Mouse (Mus musculus) neural tube, embryonic 15.5 days (tissue): Measurements from ENCODE around the gene Nf1. TPM values are rescaled to one million over a fixed set of nuclear protein-coding genes. Genes with fewer than 3 reads are reported as not detected.

Experiments used
- ATAC-seq: fragments of 200-750 bp; cut with Nextera tagmentation; 2 replicates; pipeline ENCODE4 v1.8.0; 2017; ENCODE audit warnings: mild to moderate bottlenecking, moderate TSS enrichment, moderate library complexity; ENCODE audit not compliant: low FRiP score
- H3K27ac ChIP-seq: fragments of 300-500 bp; sonication (generic); replicated peaks from 2 replicates; pipeline ENCODE4 v1.5.1; 2015; ENCODE audit warnings: mild to moderate bottlenecking, inconsistent platforms
- H3K27me3 ChIP-seq: fragments of 300-500 bp; sonication (generic); replicated peaks from 2 replicates; pipeline ENCODE4 v1.6.1; 2015; ENCODE audit warnings: inconsistent platforms
- H3K36me3 ChIP-seq: fragments of 300-500 bp; sonication (generic); 2 replicates; pipeline ENCODE4 v1.6.1; 2015; ENCODE audit warnings: inconsistent platforms
- H3K4me1 ChIP-seq: fragments of 300-500 bp; sonication (generic); 2 replicates; pipeline ENCODE4 v1.6.1; 2015; ENCODE audit warnings: inconsistent platforms
- H3K4me2 ChIP-seq: fragments of 300-500 bp; sonication (generic); 2 replicates; pipeline ENCODE4 v1.6.1; 2015; ENCODE audit warnings: inconsistent platforms, mild to moderate bottlenecking, moderate library complexity
- H3K4me3 ChIP-seq: fragments of 300-500 bp; sonication (generic); replicated peaks from 2 replicates; pipeline ENCODE4 v1.5.1; 2015; ENCODE audit warnings: mild to moderate bottlenecking, inconsistent platforms
- H3K9ac ChIP-seq: fragments of 300-500 bp; sonication (generic); replicated peaks from 2 replicates; pipeline ENCODE4 v1.6.1; 2015; ENCODE audit warnings: mild to moderate bottlenecking, inconsistent platforms
- H3K9me3 ChIP-seq: fragments of 300-500 bp; sonication (generic); replicated peaks from 2 replicates; pipeline ENCODE4 v1.6.1; 2016; ENCODE audit warnings: inconsistent platforms
- WGBS: fragments of 180-500 bp; shearing (Covaris S2); methylation state at CpG from one replicate; pipeline ENCODE4 v1.1.7; 2015; ENCODE audit warnings: mixed read lengths; 5-methylcytosine and 5-hydroxymethylcytosine counted together
- polyA plus RNA-seq: library from polyadenylated mRNA; unstranded; fragments of >200 nt; fragmentation: Nextera tagmentation; extraction: Ambion mirVana; gene quantifications from 2 replicates; pipeline ENCODE4 v1.2.1, GENCODE M21; 2015

Gene Nf1
- polyA plus RNA-seq, 1 experiment from 2014 or later, result 5.4 TPM

- Histone ChIP-seq H3K36me3 (peaks cover 6% of the 10 kb centered on the region; the same call in 1 of the 2 replicates), H3K4me3 (no peak overlapping the region), H3K27me3 (no peaks in the 10 kb centered on the region), H3K4me1 (no peaks in the 10 kb centered on the region), H3K4me2 (no peak overlapping the region), H3K27ac (no peak overlapping the region), H3K9ac (no peak overlapping the region), H3K9me3 (no peaks in the 10 kb centered on the region)
- WGBS, result 91% methylated on average over 7 of the region's 7 CpGs
- no peak for ATAC-seq
Observed at GRCm38 (mm10) chr11:79413761-79414513, 74.4 kb downstream of the Nf1 start.

DNA sequence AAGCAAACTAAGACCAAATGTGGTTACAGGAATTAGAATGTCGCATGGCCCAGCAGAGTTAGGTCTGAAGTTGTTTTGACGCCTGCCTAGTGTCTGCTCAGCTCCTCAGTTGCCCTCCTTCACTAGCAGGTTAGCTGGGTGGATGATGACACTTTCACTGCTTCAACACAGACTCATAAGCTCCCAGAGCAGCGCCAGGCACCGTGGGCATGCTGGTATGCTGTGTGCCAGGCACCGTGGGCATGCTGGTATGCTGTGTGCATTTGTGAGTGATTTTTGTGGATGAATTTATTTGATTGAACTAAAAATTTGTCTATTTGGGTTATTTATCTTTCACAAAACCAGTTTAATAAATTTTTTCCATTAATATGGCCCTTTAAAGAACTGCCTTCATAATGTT is 83.0 kb downstream of the Nf1 start:
- 94% methylated on average over 5 of the region's 5 CpGs for WGBS
- no peaks in the 10 kb centered on the region for H3K27me3 ChIP-seq
- H3K4me2 ChIP-seq, result no peak overlapping the region
- no peak overlapping the region for H3K27ac ChIP-seq
- H3K9me3 ChIP-seq, result no peaks in the 10 kb centered on the region
- no peak overlapping the region for H3K9ac ChIP-seq
- no peak for ATAC-seq
- H3K36me3 ChIP-seq, result peaks cover 2% of the 10 kb centered on the region; the same call in 1 of the 2 replicates
- no peak overlapping the region for H3K4me3 ChIP-seq
- no peaks in the 10 kb centered on the region for H3K4me1 ChIP-seq

DNA sequence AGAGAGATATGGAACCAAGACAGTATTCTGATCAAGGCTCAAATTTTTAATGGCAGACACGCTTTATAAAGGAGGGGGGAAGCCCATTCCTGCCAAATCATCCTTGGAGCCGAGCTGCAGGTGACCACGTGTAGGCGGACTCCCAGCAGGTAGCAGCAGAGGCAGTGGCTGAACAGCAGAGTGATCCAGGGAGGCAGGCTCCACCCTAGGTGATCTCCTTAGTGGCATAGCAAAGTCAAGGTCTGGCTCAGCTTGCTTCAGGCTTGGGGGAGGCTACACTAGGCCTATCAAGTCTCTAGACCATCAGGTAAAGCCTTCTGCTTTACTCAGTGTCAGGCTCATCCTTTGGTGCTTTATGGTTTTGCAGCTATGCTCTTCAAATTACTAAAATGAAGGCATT is 87.1 kb downstream of the Nf1 start:
- no peaks in the 10 kb centered on the region for H3K4me1 ChIP-seq

DNA sequence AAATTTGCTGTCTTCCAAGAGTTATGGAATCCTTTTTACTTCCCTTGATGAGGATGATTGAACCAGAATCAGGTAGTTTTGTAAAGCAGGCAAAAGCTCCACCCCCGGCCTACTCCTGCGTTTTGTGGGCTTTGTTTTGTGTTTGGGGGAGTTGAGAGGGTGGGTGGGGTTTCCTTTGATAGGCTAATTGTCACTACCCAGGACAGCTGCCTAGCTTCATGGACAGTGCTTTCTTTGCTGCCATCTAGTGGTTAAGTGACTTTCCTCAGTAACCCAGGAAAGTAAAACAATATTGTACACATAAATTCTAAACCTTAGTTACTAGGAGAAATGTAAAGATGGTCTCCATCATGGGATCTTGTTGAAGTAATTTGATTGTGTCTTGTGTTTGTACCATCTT is 88.1 kb downstream of the Nf1 start:
- Histone ChIP-seq H3K4me3 (no peak overlapping the region), H3K27ac (no peak overlapping the region), H3K9ac (no peak overlapping the region), H3K9me3 (no peaks in the 10 kb centered on the region), H3K36me3 (no peaks in the 10 kb centered on the region; the same call in 1 of the 2 replicates), H3K27me3 (no peaks in the 10 kb centered on the region), H3K4me1 (no peaks in the 10 kb centered on the region), H3K4me2 (no peak overlapping the region)
- WGBS, result 2% methylated on average over 2 of the region's 2 CpGs
- ATAC-seq, result no peak

More for the DNA sequence above, 87.1 kb downstream of the Nf1 start:
- no peak for ATAC-seq
- 69% methylated on average over 4 of the region's 4 CpGs for WGBS
- Histone ChIP-seq H3K27me3 (no peaks in the 10 kb centered on the region), H3K9me3 (no peaks in the 10 kb centered on the region), H3K4me3 (no peak overlapping the region), H3K36me3 (peaks cover under 1% of the 10 kb centered on the region; the same call in 1 of the 2 replicates), H3K9ac (no peak overlapping the region), H3K4me2 (no peak overlapping the region), H3K27ac (no peak overlapping the region)

DNA sequence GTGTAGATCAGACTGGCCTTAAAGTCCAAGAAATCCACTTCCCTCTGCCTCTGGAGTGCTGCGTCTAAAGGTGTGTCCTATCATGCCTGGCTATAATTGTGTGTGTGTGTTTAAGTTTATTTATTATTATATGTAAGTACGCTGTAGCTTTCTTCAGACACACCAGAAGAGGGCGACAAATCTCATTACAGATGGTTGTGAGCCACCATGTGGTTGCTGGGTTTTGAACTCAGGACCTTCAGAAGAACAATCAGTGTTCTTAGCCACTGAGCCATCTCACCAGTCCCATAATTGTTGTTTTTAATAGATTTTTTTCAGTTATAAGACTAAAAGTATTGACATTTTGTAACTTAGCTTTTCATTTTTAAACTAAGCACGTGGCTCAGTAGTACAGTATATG is 95.8 kb downstream of the Nf1 start:
- Histone ChIP-seq H3K27me3 (no peaks in the 10 kb centered on the region), H3K36me3 (peaks cover 19% of the 10 kb centered on the region; the same call in 1 of the 2 replicates), H3K4me2 (no peak overlapping the region), H3K4me1 (no peaks in the 10 kb centered on the region), H3K27ac (no peak overlapping the region), H3K9me3 (no peaks in the 10 kb centered on the region), H3K9ac (no peak overlapping the region), H3K4me3 (no peak overlapping the region)
- WGBS, result 95% methylated on average over 4 of the region's 4 CpGs
- ATAC-seq, result no peak

- ATAC-seq, result no peak
- Histone ChIP-seq H3K4me3 (no peak overlapping the region), H3K9ac (no peak overlapping the region), H3K4me2 (no peak overlapping the region), H3K4me1 (no peaks in the 10 kb centered on the region), H3K27me3 (no peaks in the 10 kb centered on the region), H3K9me3 (no peaks in the 10 kb centered on the region), H3K36me3 (peaks cover 55% of the 10 kb centered on the region), H3K27ac (no peak overlapping the region)
Observed at GRCm38 (mm10) chr11:79448361-79448760, 108.9 kb downstream of the Nf1 start.

DNA sequence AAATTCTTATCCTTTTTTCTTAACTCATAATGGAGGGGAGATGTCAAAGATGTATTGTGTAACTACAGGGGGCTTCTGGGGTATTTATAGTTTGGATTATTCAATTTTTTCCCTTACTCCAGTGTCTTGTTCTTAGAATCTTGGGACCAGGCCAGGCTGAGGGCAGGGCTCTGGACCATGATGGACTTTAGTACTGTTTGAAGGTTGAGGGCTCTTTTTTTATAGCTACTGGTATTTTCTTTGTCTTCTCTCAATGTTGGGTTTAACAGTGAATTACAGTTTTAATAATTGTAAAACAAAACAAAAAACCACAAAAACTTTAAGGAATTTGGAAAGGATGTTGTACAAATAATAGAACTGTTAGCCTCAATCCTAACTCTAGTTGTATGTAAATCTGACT is 113.5 kb downstream of the Nf1 start:
- Histone ChIP-seq H3K36me3 (peaks cover 61% of the 10 kb centered on the region), H3K4me2 (no peak overlapping the region), H3K4me1 (no peaks in the 10 kb centered on the region), H3K27me3 (no peaks in the 10 kb centered on the region), H3K9ac (no peak overlapping the region), H3K27ac (no peak overlapping the region), H3K9me3 (no peaks in the 10 kb centered on the region), H3K4me3 (no peak overlapping the region)
- no peak for ATAC-seq

GRCm38 (mm10) chr11:79457928-79458327 is 118.4 kb downstream of the Nf1 start:
- Histone ChIP-seq H3K36me3 (peaks cover 47% of the 10 kb centered on the region), H3K27ac (no peak overlapping the region), H3K4me2 (no peak overlapping the region), H3K4me1 (no peaks in the 10 kb centered on the region), H3K4me3 (no peak overlapping the region), H3K27me3 (no peaks in the 10 kb centered on the region), H3K9me3 (no peaks in the 10 kb centered on the region), H3K9ac (no peak overlapping the region)
- WGBS, result 91% methylated on average over 3 of the region's 3 CpGs
- no peak for ATAC-seq

GRCm38 (mm10) chr11:79459846-79460245 is 120.4 kb downstream of the Nf1 start:
- H3K27me3 ChIP-seq, result no peaks in the 10 kb centered on the region
- peaks cover 37% of the 10 kb centered on the region for H3K36me3 ChIP-seq
- H3K4me2 ChIP-seq, result no peak overlapping the region
- no peaks in the 10 kb centered on the region for H3K4me1 ChIP-seq
- no peaks in the 10 kb centered on the region for H3K9me3 ChIP-seq
- WGBS, result 95% methylated on average over 4 of the region's 4 CpGs
- H3K9ac ChIP-seq, result no peak overlapping the region
- no peak overlapping the region for H3K4me3 ChIP-seq
- no peak overlapping the region for H3K27ac ChIP-seq
- no peak for ATAC-seq

GRCm38 (mm10) chr11:79460756-79461450 is 121.4 kb downstream of the Nf1 start:
- 88% methylated on average over 3 of the region's 3 CpGs for WGBS
- no peak overlapping the region for H3K4me2 ChIP-seq
- no peak overlapping the region for H3K4me3 ChIP-seq
- no peaks in the 10 kb centered on the region for H3K9me3 ChIP-seq
- no peaks in the 10 kb centered on the region for H3K27me3 ChIP-seq
- H3K9ac ChIP-seq, result no peak overlapping the region
- peaks cover 35% of the 10 kb centered on the region for H3K36me3 ChIP-seq
- no peaks in the 10 kb centered on the region for H3K4me1 ChIP-seq
- ATAC-seq, result no peak
- H3K27ac ChIP-seq, result no peak overlapping the region

DNA sequence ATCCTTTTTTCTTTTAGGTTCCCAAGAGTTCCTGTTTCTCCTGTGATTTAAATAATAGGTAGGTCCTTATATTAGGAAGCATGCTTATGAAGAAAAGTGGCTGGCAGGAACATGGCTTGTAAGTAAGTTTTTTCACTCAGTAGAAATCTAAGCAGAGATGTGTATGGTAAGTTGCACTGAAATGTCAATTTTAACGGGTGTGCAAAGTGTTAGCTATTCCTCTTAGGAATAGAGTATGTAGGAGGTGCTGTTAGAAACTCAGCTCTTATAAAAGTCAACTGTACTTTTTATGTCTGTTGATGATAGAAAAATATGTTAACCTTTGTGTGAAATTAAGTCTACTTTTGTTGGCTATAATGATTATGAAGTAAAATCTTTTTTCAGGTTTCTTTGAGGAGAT is 128.6 kb downstream of the Nf1 start:
- Histone ChIP-seq H3K4me1 (no peaks in the 10 kb centered on the region), H3K4me2 (no peak overlapping the region), H3K9ac (no peak overlapping the region), H3K27ac (no peak overlapping the region), H3K9me3 (no peaks in the 10 kb centered on the region), H3K36me3 (peaks cover 34% of the 10 kb centered on the region), H3K27me3 (no peaks in the 10 kb centered on the region), H3K4me3 (no peak overlapping the region)
- no peak for ATAC-seq
- 84% methylated on average over 1 of the region's 1 CpGs for WGBS

- H3K9ac ChIP-seq, result no peak overlapping the region
- H3K4me2 ChIP-seq, result no peak overlapping the region
- 95% methylated on average over 6 of the region's 6 CpGs for WGBS
- H3K4me1 ChIP-seq, result no peaks in the 10 kb centered on the region
- ATAC-seq, result no peak
- peaks cover 10% of the 10 kb centered on the region for H3K36me3 ChIP-seq
- no peak overlapping the region for H3K27ac ChIP-seq
- no peak overlapping the region for H3K4me3 ChIP-seq
- no peaks in the 10 kb centered on the region for H3K27me3 ChIP-seq
- no peaks in the 10 kb centered on the region for H3K9me3 ChIP-seq
Observed at GRCm38 (mm10) chr11:79483392-79483791, 143.9 kb downstream of the Nf1 start.
